Mouse (Mus musculus) thymus, adult 2 months (tissue): ENCODE measurements around the gene Mbnl1. TPM values are rescaled to one million over a fixed set of nuclear protein-coding genes. Genes with fewer than 3 reads are reported as not detected.

Experiments
- DNase-seq: peaks from one replicate; pipeline ENCODE4 v3.0.0; 2021
- H3K27ac ChIP-seq: fragments of 200-500 bp; 2 replicates; pipeline ENCODE4 v1.5.1; 2012; ENCODE audit warnings: low read length, control low read depth; ENCODE audit not compliant: control insufficient read depth, insufficient read depth
- H3K27me3 ChIP-seq: fragments of 200-500 bp; 2 replicates; pipeline ENCODE4 v1.6.1; 2012; ENCODE audit warnings: mild to moderate bottlenecking, low read length, moderate library complexity, mixed read lengths; ENCODE audit not compliant: control insufficient read depth, insufficient read depth
- H3K36me3 ChIP-seq: fragments of 200-500 bp; 2 replicates; pipeline ENCODE4 v1.6.1; 2012; ENCODE audit warnings: mild to moderate bottlenecking, low read length, moderate library complexity; ENCODE audit not compliant: control insufficient read depth, insufficient read depth
- H3K4me1 ChIP-seq: fragments of 200-500 bp; replicated peaks from 2 replicates; pipeline ENCODE4 v1.6.1; 2012; ENCODE audit warnings: low read length; ENCODE audit not compliant: control insufficient read depth, insufficient read depth
- H3K4me3 ChIP-seq: fragments of 200-500 bp; 2 replicates; pipeline ENCODE4 v1.5.1; 2012; ENCODE audit warnings: mild to moderate bottlenecking, low read length, control low read depth, moderate library complexity; ENCODE audit not compliant: control insufficient read depth, insufficient read depth
- CTCF ChIP-seq: fragments of 200-500 bp; IDR thresholded peaks from 2 replicates; pipeline ENCODE4 v1.5.1; 2012; ENCODE audit warnings: mild to moderate bottlenecking, control low read depth, low read length, moderate library complexity, borderline replicate concordance; ENCODE audit not compliant: control insufficient read depth, poor library complexity, insufficient read depth; ENCODE audit errors: extremely low read depth
- POLR2A ChIP-seq: fragments of 200-500 bp; IDR thresholded peaks from 2 replicates; pipeline ENCODE4 v1.6.1; 2012; ENCODE audit warnings: mild to moderate bottlenecking, low read length, control low read depth, moderate library complexity; ENCODE audit not compliant: control insufficient read depth, poor library complexity, insufficient read depth; ENCODE audit errors: extremely low read depth
- WGBS: fragments of 180-500 bp; shearing (Covaris S2); methylation state at CpG from one replicate; pipeline ENCODE4 v1.1.7; 2018; 5-methylcytosine and 5-hydroxymethylcytosine counted together
- polyA plus RNA-seq: library from polyadenylated mRNA; depleted of rRNA; stranded (reverse); fragments of >200 nt; gene quantifications from 2 replicates; pipeline ENCODE4 v1.2.3, GENCODE M21; 2012

Mbnl1 gene
- polyA plus RNA-seq, 1 experiment = 291 TPM

DNA sequence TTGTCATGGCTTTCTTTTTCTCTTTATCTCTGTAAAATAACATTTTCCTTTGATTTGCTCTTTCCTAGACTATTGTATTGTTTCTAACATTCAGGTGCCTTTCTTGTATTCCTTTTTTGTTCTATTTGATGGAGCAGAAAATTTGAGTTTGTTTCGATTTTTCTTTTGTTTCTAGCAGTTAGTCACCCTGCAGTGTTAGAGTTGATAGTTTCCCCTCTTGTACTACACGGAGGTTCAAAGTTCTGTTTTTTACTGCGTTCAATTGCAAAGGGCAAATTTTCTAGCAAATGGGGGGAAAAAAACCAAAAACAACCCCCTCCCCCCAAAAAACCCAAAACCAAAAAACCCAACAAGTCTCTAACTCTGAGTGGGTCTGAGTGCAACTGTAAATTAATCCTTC is 26.0 kb downstream of the Mbnl1 start:
- no peaks in the 10 kb centered on the region for H3K36me3 ChIP-seq
- WGBS = 11% methylated on average over 3 of the region's 3 CpGs
- DNase-seq = no peak
- H3K4me1 ChIP-seq = peaks cover 12% of the 10 kb centered on the region
- no peak for TF ChIP-seq POLR2A
- no peaks in the 10 kb centered on the region for H3K27me3 ChIP-seq
- no peak overlapping the region for H3K4me3 ChIP-seq
- peak overlapping the region; percentile 96; the same call in 1 of the 2 replicates for H3K27ac ChIP-seq

- no peaks in the 10 kb centered on the region for H3K36me3 ChIP-seq
- H3K27me3 ChIP-seq = no peaks in the 10 kb centered on the region
- no peak overlapping the region for H3K4me3 ChIP-seq
- peaks cover 12% of the 10 kb centered on the region for H3K4me1 ChIP-seq
- 14% methylated on average over 6 of the region's 6 CpGs for WGBS
- peak overlapping the region; percentile 96 for H3K27ac ChIP-seq
- DNase-seq = no peak
- TF ChIP-seq POLR2A (no peak), CTCF (no peak)
Measured at GRCm38 (mm10) chr3:60499157-60499578, 26.5 kb downstream of the Mbnl1 start.

DNA sequence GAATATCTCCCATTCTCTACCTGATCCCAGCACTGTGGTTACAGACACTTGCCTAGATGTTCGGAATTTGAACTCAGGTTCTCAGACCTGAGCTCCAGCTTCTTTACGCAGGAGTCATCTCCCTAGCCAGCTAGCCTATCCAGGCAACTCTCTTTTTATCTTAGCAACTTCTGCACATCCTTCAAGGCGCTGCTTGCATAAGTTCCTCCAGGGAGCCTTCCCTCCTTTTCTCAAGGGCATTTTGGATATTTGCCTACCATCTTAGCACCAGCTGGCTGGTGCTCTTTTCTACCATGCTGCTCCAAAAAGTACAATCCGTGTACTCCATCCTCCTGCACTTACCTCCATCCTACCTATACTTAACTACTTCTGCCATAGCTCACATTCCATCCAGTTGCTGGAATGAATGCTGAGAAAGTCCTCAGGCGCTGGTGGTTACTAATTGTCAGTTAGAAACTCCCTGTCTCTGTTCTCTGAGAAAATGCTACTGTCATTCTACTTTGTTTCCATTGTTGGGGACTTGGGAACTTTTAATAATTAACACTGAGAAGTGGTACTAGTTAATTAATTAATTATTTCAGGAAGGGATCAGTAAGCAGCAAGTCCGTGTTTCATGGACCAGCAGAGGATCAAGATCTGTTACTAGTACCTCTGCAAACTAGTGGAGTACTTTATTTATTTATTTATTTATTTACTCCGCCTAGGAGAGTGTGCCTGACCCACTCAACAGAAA is 27.3 kb downstream of the Mbnl1 start:
- H3K4me3 ChIP-seq = no peak overlapping the region
- 58% methylated on average over 7 of the region's 7 CpGs for WGBS
- TF ChIP-seq POLR2A = no peak
- no peak for TF ChIP-seq CTCF
- H3K36me3 ChIP-seq = no peaks in the 10 kb centered on the region
- H3K4me1 ChIP-seq = peaks cover 12% of the 10 kb centered on the region
- DNase-seq = no peak
- H3K27ac ChIP-seq = peak overlapping the region; percentile 96
- no peaks in the 10 kb centered on the region for H3K27me3 ChIP-seq

GRCm38 (mm10) chr3:60500571-60501527 is 28.2 kb downstream of the Mbnl1 start:
- H3K27me3 ChIP-seq = no peaks in the 10 kb centered on the region
- WGBS = 1% methylated on average over 84 of the region's 96 CpGs
- peak; percentile 93 for TF ChIP-seq POLR2A
- TF ChIP-seq CTCF = no peak
- peak overlapping the region; percentile 89 for H3K27ac ChIP-seq
- H3K4me3 ChIP-seq = peak overlapping the region; percentile 92
- peaks cover 14% of the 10 kb centered on the region for H3K4me1 ChIP-seq
- no peaks in the 10 kb centered on the region for H3K36me3 ChIP-seq
- DNase-seq = peak; percentile 84

- WGBS = under 1% methylated on average over 29 of the region's 29 CpGs
- 0 out of 2 replicates have a peak, but pooled peaks have one; percentile 15 for TF ChIP-seq CTCF
- no peak for TF ChIP-seq POLR2A
- DNase-seq = peak; percentile 56
- no peaks in the 10 kb centered on the region for H3K27me3 ChIP-seq
- peaks cover 14% of the 10 kb centered on the region for H3K4me1 ChIP-seq
- no peaks in the 10 kb centered on the region for H3K36me3 ChIP-seq
- peak overlapping the region; percentile 89 for H3K27ac ChIP-seq
- peak overlapping the region; percentile 92 for H3K4me3 ChIP-seq
Measured at GRCm38 (mm10) chr3:60501561-60502151, 29.0 kb downstream of the Mbnl1 start.
